Mouse (Mus musculus): ENCODE results near the gene Fars2. TPM values are rescaled to one million over a fixed set of nuclear protein-coding genes. Genes with fewer than 3 reads are reported as not detected.

Gene Fars2
- total and polyA plus RNA-seq, 2 experiments from 2014 or later, result 54.8 to 78.9 TPM

- WGBS, result 37% methylated on average over 1 of the region's 1 CpGs
- Histone ChIP-seq H3K27ac (ENCODE audit: low read depth) (no peak overlapping the region), H3K27me3 (ENCODE audit: control insufficient read depth, insufficient read depth, low read length) (no peaks in the 10 kb centered on the region), H3K9me3 (replicated peaks; ENCODE audit: control insufficient read depth, low read length) (no peaks in the 10 kb centered on the region), H3K4me2 (ENCODE audit: low read depth, low read length) (no peak overlapping the region), H3K36me3 (replicated peaks; ENCODE audit: control insufficient read depth, insufficient read depth, low read length) (no peaks in the 10 kb centered on the region), H3K9ac (replicated peaks; ENCODE audit: low read depth, low read length) (no peak overlapping the region), H3K4me3 (ENCODE audit: low read depth, low read length) (no peak overlapping the region), H3K4me1 (ENCODE audit: control insufficient read depth, insufficient read depth) (peaks cover 17% of the 10 kb centered on the region)
- ATAC-seq (ENCODE audit: insufficient read depth, low read depth) (no peak; the same call in 1 of the 2 replicates), DNase-seq (ENCODE audit: low spot score) (no peak)
- TF ChIP-seq CTCF (IDR thresholded peaks at IDR 0.05; ENCODE audit: low read depth) (no peak), EP300 (IDR thresholded peaks at IDR 0.05; ENCODE audit: low read depth) (no peak)
Observed at GRCm38 (mm10) chr13:36145601-36146000, 28.4 kb downstream of the Fars2 start.

DNA sequence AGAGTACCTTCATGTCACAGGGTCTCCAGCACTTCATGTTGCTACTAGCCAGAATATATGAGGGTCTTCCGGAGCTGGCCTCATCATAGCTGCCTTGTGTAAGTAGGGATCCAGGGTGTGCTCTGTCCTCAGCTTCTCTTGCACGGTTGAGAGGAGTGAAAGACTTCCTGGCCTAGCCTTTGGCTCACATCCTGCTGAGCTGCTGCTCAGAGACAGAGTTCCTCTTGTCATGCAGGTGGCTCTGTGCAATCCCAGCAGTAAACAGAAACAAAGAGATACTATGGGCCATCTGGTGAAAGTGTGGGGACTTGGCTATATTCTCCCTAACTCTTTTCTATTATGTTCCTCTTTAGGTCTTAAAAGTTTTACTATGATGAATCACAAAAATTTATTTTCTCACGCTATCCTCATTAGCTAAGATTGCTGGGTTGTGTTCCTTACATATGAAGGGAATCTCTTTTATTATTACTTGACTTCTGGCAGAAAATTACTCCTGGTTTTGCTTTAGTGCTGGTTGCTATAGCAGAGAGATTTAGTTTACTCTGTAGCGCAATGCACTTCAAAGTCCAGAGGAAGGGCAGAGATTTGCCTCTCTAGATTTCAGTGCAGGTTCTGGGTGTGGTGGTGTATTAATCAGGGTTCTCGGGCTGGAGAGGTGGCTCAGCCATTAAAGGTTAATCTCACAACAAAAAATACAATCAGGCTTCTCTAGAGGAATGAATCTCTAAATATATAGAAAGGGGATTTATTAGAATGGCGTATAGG is 32.1 kb downstream of the Fars2 start:
- no peak overlapping the region for H3K4me3 ChIP-seq (ENCODE audit: low read depth, low read length)
- 72% methylated on average over 6 of the region's 6 CpGs for WGBS
- DNase-seq (ENCODE audit: low spot score), result no peak
- no peak overlapping the region for H3K9ac ChIP-seq (replicated peaks; ENCODE audit: low read depth, low read length)
- no peak overlapping the region for H3K4me2 ChIP-seq (ENCODE audit: low read depth, low read length)
- H3K27ac ChIP-seq (ENCODE audit: low read depth), result no peak overlapping the region
- H3K36me3 ChIP-seq (replicated peaks; ENCODE audit: control insufficient read depth, insufficient read depth, low read length), result no peaks in the 10 kb centered on the region
- no peak for TF ChIP-seq CTCF (IDR thresholded peaks at IDR 0.05; ENCODE audit: low read depth)
- TF ChIP-seq EP300 (IDR thresholded peaks at IDR 0.05; ENCODE audit: low read depth), result no peak
- H3K9me3 ChIP-seq (replicated peaks; ENCODE audit: control insufficient read depth, low read length), result no peaks in the 10 kb centered on the region
- no peak for ATAC-seq (ENCODE audit: insufficient read depth, low read depth)
- peaks cover 21% of the 10 kb centered on the region for H3K4me1 ChIP-seq (ENCODE audit: control insufficient read depth, insufficient read depth)
- no peaks in the 10 kb centered on the region for H3K27me3 ChIP-seq (ENCODE audit: control insufficient read depth, insufficient read depth, low read length)

DNA sequence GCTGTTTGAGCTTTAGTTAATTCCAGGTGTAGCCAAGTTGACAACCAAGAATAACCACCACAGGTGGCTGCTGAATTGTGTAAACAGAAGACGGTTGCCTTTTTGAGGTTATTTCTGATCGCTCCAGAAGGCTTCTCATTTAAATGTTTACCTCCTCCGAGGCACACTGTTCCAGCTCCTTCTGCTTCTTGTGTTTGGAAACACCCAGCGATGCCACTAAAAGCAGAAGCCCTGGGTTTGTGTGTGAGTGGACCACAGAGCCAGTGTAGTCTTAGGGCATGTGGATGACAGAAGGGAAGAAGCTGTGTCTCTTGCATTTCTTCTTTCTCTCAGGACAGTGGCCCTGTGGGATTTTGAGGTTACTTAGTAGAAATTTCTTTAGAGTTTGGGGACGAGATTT is 33.1 kb downstream of the Fars2 start:
- no peak overlapping the region for H3K27ac ChIP-seq (ENCODE audit: low read depth)
- peaks cover 20% of the 10 kb centered on the region for H3K4me1 ChIP-seq (ENCODE audit: control insufficient read depth, insufficient read depth)
- 80% methylated on average over 5 of the region's 5 CpGs for WGBS
- no peak overlapping the region for H3K9ac ChIP-seq (replicated peaks; ENCODE audit: low read depth, low read length)
- H3K4me2 ChIP-seq (ENCODE audit: low read depth, low read length), result no peak overlapping the region
- H3K9me3 ChIP-seq (replicated peaks; ENCODE audit: control insufficient read depth, low read length), result no peaks in the 10 kb centered on the region
- no peak for DNase-seq (ENCODE audit: low spot score)
- H3K36me3 ChIP-seq (replicated peaks; ENCODE audit: control insufficient read depth, insufficient read depth, low read length), result no peaks in the 10 kb centered on the region
- H3K4me3 ChIP-seq (ENCODE audit: low read depth, low read length), result no peak overlapping the region
- TF ChIP-seq EP300 (IDR thresholded peaks at IDR 0.05; ENCODE audit: low read depth) (no peak), CTCF (IDR thresholded peaks at IDR 0.05; ENCODE audit: low read depth) (no peak)
- no peaks in the 10 kb centered on the region for H3K27me3 ChIP-seq (ENCODE audit: control insufficient read depth, insufficient read depth, low read length)
- ATAC-seq (ENCODE audit: insufficient read depth, low read depth), result no peak

DNA sequence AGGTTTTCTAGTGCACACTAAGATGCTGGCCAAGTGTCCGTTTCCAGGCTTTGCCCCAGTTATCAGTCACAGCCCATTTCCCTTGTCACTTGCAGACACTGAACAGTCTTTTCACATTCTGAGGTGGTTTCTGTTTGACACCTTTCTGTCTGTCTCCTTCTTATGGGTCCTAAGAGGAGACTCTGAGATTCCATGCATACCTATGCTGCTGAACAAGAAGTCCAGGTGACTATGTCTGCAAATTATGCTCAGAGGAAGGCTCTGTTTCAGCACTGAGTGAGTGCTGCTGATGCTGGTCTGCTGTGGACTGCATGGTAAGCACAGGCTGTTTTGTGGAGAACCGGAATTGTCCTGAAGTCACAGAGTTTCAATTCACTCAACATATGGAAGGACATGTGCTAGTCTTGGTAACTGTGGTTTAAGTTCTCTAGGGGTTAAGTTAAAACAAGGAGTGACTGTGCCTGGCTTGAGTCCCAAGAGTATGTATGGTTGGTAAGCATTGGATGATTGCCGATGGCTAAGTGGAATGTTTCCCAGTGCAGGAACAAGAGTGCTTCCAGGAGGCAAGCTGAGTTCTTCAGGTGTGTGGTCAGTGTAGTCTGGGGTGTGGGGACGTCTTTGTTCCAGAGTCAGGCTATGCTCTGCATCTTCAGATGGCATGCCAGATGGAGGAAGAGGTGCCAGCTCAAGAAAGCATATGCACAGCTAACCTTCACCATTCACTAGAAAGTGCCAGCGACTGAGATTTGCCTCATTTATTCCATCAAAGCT is 35.7 kb downstream of the Fars2 start:
- no peak for DNase-seq (ENCODE audit: low spot score)
- Histone ChIP-seq H3K4me2 (ENCODE audit: low read depth, low read length) (no peak overlapping the region), H3K9me3 (replicated peaks; ENCODE audit: control insufficient read depth, low read length) (no peaks in the 10 kb centered on the region), H3K27me3 (ENCODE audit: control insufficient read depth, insufficient read depth, low read length) (no peaks in the 10 kb centered on the region), H3K36me3 (replicated peaks; ENCODE audit: control insufficient read depth, insufficient read depth, low read length) (no peaks in the 10 kb centered on the region), H3K27ac (ENCODE audit: low read depth) (no peak overlapping the region), H3K9ac (replicated peaks; ENCODE audit: low read depth, low read length) (no peak overlapping the region), H3K4me3 (ENCODE audit: low read depth, low read length) (no peak overlapping the region), H3K4me1 (ENCODE audit: control insufficient read depth, insufficient read depth) (peaks cover 9% of the 10 kb centered on the region)
- no peak for ATAC-seq (ENCODE audit: insufficient read depth, low read depth)
- WGBS, result 49% methylated on average over 5 of the region's 5 CpGs
- no peak for TF ChIP-seq CTCF (IDR thresholded peaks at IDR 0.05; ENCODE audit: low read depth)

GRCm38 (mm10) chr13:36156340-36156931 is 39.2 kb downstream of the Fars2 start:
- Histone ChIP-seq H3K27ac (ENCODE audit: low read depth) (no peak overlapping the region), H3K4me3 (ENCODE audit: low read depth, low read length) (no peak overlapping the region), H3K9me3 (replicated peaks; ENCODE audit: control insufficient read depth, low read length) (no peaks in the 10 kb centered on the region), H3K4me1 (ENCODE audit: control insufficient read depth, insufficient read depth) (peaks cover 17% of the 10 kb centered on the region), H3K9ac (replicated peaks; ENCODE audit: low read depth, low read length) (no peak overlapping the region), H3K27me3 (ENCODE audit: control insufficient read depth, insufficient read depth, low read length) (no peaks in the 10 kb centered on the region), H3K4me2 (ENCODE audit: low read depth, low read length) (no peak overlapping the region), H3K36me3 (replicated peaks; ENCODE audit: control insufficient read depth, insufficient read depth, low read length) (no peaks in the 10 kb centered on the region)
- TF ChIP-seq EP300 (IDR thresholded peaks at IDR 0.05; ENCODE audit: low read depth) (no peak), CTCF (IDR thresholded peaks at IDR 0.05; ENCODE audit: low read depth) (no peak)
- ATAC-seq (ENCODE audit: insufficient read depth, low read depth), result no peak
- DNase-seq (ENCODE audit: low spot score), result no peak
- 67% methylated on average over 7 of the region's 7 CpGs for WGBS

Data from heart, postnatal 0 days (tissue).